Mouse (Mus musculus): ENCODE measurements around the gene Copa.

GRCm38 (mm10) chr1:172077981-172078380 lies 4.3 kb upstream of the Copa start:
- TF ChIP-seq CTCF (IDR thresholded peaks at IDR 0.05; ENCODE audit: low read depth), result no peak
- TF ChIP-seq EP300 (IDR thresholded peaks at IDR 0.05; ENCODE audit: low read depth), result no peak

Data from liver, postnatal 0 days (tissue).